Mouse (Mus musculus) thymus, adult 2 months (tissue): ENCODE data around the gene Kalrn. TPM values are rescaled to one million over a fixed set of nuclear protein-coding genes. Genes with fewer than 3 reads are reported as not detected.

Experiments used
- DNase-seq: peaks from one replicate; pipeline ENCODE4 v3.0.0; 2021
- H3K27ac ChIP-seq: fragments of 200-500 bp; 2 replicates; pipeline ENCODE4 v1.5.1; 2012; ENCODE audit warnings: low read length, control low read depth; ENCODE audit not compliant: control insufficient read depth, insufficient read depth
- H3K27me3 ChIP-seq: fragments of 200-500 bp; 2 replicates; pipeline ENCODE4 v1.6.1; 2012; ENCODE audit warnings: mild to moderate bottlenecking, low read length, moderate library complexity, mixed read lengths; ENCODE audit not compliant: control insufficient read depth, insufficient read depth
- H3K36me3 ChIP-seq: fragments of 200-500 bp; 2 replicates; pipeline ENCODE4 v1.6.1; 2012; ENCODE audit warnings: mild to moderate bottlenecking, low read length, moderate library complexity; ENCODE audit not compliant: control insufficient read depth, insufficient read depth
- H3K4me1 ChIP-seq: fragments of 200-500 bp; replicated peaks from 2 replicates; pipeline ENCODE4 v1.6.1; 2012; ENCODE audit warnings: low read length; ENCODE audit not compliant: control insufficient read depth, insufficient read depth
- H3K4me3 ChIP-seq: fragments of 200-500 bp; 2 replicates; pipeline ENCODE4 v1.5.1; 2012; ENCODE audit warnings: mild to moderate bottlenecking, low read length, control low read depth, moderate library complexity; ENCODE audit not compliant: control insufficient read depth, insufficient read depth
- CTCF ChIP-seq: fragments of 200-500 bp; IDR thresholded peaks from 2 replicates; pipeline ENCODE4 v1.5.1; 2012; ENCODE audit warnings: mild to moderate bottlenecking, control low read depth, low read length, moderate library complexity, borderline replicate concordance; ENCODE audit not compliant: control insufficient read depth, poor library complexity, insufficient read depth; ENCODE audit errors: extremely low read depth
- POLR2A ChIP-seq: fragments of 200-500 bp; IDR thresholded peaks from 2 replicates; pipeline ENCODE4 v1.6.1; 2012; ENCODE audit warnings: mild to moderate bottlenecking, low read length, control low read depth, moderate library complexity; ENCODE audit not compliant: control insufficient read depth, poor library complexity, insufficient read depth; ENCODE audit errors: extremely low read depth
- WGBS: fragments of 180-500 bp; shearing (Covaris S2); methylation state at CpG from one replicate; pipeline ENCODE4 v1.1.7; 2018; 5-methylcytosine and 5-hydroxymethylcytosine counted together
- polyA plus RNA-seq: library from polyadenylated mRNA; depleted of rRNA; stranded (reverse); fragments of >200 nt; gene quantifications from 2 replicates; pipeline ENCODE4 v1.2.3, GENCODE M21; 2012

Kalrn gene
- polyA plus RNA-seq, 1 experiment, result 2.9 TPM

- H3K4me3 ChIP-seq, result no peak overlapping the region
- H3K4me1 ChIP-seq, result no peaks in the 10 kb centered on the region
- no peak for DNase-seq
- WGBS, result 96% methylated on average over 2 of the region's 2 CpGs
- no peak overlapping the region for H3K27ac ChIP-seq
- TF ChIP-seq CTCF (no peak), POLR2A (no peak)
- H3K36me3 ChIP-seq, result no peaks in the 10 kb centered on the region
- H3K27me3 ChIP-seq, result no peaks in the 10 kb centered on the region
Measured at GRCm38 (mm10) chr16:34560411-34560810, 12.9 kb downstream of the Kalrn start.

- no peaks in the 10 kb centered on the region for H3K36me3 ChIP-seq
- no peak overlapping the region for H3K4me3 ChIP-seq
- H3K27me3 ChIP-seq, result no peaks in the 10 kb centered on the region
- no peaks in the 10 kb centered on the region for H3K4me1 ChIP-seq
- TF ChIP-seq CTCF, result no peak
- no peak for TF ChIP-seq POLR2A
- H3K27ac ChIP-seq, result no peak overlapping the region
- DNase-seq, result no peak
- WGBS, result 95% methylated on average over 6 of the region's 6 CpGs
Measured at GRCm38 (mm10) chr16:34557891-34558290, 15.4 kb downstream of the Kalrn start.

- TF ChIP-seq CTCF, result no peak
- TF ChIP-seq POLR2A, result no peak
- WGBS, result 100% methylated on average over 1 of the region's 1 CpGs
- H3K4me1 ChIP-seq, result no peaks in the 10 kb centered on the region
- H3K27ac ChIP-seq, result no peak overlapping the region
- H3K4me3 ChIP-seq, result no peak overlapping the region
- no peaks in the 10 kb centered on the region for H3K27me3 ChIP-seq
- H3K36me3 ChIP-seq, result no peaks in the 10 kb centered on the region
- no peak for DNase-seq
Measured at GRCm38 (mm10) chr16:34552731-34553130, 20.6 kb downstream of the Kalrn start.

- TF ChIP-seq CTCF (no peak), POLR2A (no peak)
- Histone ChIP-seq H3K36me3 (no peaks in the 10 kb centered on the region), H3K27ac (no peak overlapping the region), H3K4me3 (no peak overlapping the region), H3K27me3 (no peaks in the 10 kb centered on the region), H3K4me1 (no peaks in the 10 kb centered on the region)
- 84% methylated on average over 5 of the region's 5 CpGs for WGBS
- no peak for DNase-seq
Measured at GRCm38 (mm10) chr16:34549470-34549999, 23.8 kb downstream of the Kalrn start.

- TF ChIP-seq POLR2A (no peak), CTCF (no peak)
- Histone ChIP-seq H3K27me3 (no peaks in the 10 kb centered on the region), H3K4me3 (no peak overlapping the region), H3K27ac (no peak overlapping the region), H3K4me1 (no peaks in the 10 kb centered on the region), H3K36me3 (no peaks in the 10 kb centered on the region)
- no peak for DNase-seq
- 92% methylated on average over 6 of the region's 6 CpGs for WGBS
Measured at GRCm38 (mm10) chr16:34546805-34547509, 26.4 kb downstream of the Kalrn start.

- WGBS, result 82% methylated on average over 4 of the region's 4 CpGs
- H3K36me3 ChIP-seq, result no peaks in the 10 kb centered on the region
- H3K4me3 ChIP-seq, result no peak overlapping the region
- H3K27me3 ChIP-seq, result no peaks in the 10 kb centered on the region
- H3K27ac ChIP-seq, result no peak overlapping the region
- TF ChIP-seq POLR2A (no peak), CTCF (no peak)
- no peak for DNase-seq
- H3K4me1 ChIP-seq, result no peaks in the 10 kb centered on the region
Measured at GRCm38 (mm10) chr16:34543754-34544153, 29.6 kb downstream of the Kalrn start.
